Mouse (Mus musculus): ENCODE results near the gene Magea4.

The Magea4 gene

GRCm38 (mm10) chrX:72221717-72222116 is at the start of gene Magea4:
Gene Magea4, plus strand, starts transcription at chrX:72222017.
- CTCF ChIA-PET, result no interaction called here

GRCm38 (mm10) chrX:72202944-72203554 is 18.8 kb upstream of the Magea4 start:
- CTCF ChIA-PET, result no interaction called here

- CTCF ChIA-PET, result no interaction called here
These were observed 48.8 kb downstream of the Magea4 start for GRCm38 (mm10) chrX:72270637-72271036.
